Mouse (Mus musculus): ENCODE results near the gene Dnah11. TPM values are rescaled to one million over a fixed set of nuclear protein-coding genes. Genes with fewer than 3 reads are reported as not detected.

Dnah11 gene
- total RNA-seq, 2 experiments from 2014 or later, result 1.9 to 2.1 TPM

DNA sequence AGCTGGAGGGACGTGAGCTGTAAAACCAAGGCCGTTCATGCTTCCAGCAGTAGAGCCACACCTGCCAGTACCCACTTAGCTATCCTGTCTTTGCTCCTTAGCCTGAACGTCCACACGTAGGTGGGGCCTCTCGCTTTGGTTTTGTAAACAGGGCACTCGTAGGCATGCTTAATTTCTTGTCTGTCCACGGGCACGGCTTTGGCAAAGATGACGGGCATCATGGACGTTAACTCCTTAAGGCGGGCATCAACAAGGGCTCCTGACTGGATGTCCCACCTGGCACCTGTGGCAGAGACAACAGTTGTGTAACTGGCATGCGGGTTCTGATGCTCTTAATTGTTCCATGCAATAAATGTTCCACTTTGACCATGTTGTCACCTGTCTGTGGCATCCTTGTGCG is 320.5 kb downstream of the Dnah11 start:
- DNase-seq (ENCODE audit: extremely low spot score in 1 of 2, low spot score in 1 of 2), result no peak

DNA sequence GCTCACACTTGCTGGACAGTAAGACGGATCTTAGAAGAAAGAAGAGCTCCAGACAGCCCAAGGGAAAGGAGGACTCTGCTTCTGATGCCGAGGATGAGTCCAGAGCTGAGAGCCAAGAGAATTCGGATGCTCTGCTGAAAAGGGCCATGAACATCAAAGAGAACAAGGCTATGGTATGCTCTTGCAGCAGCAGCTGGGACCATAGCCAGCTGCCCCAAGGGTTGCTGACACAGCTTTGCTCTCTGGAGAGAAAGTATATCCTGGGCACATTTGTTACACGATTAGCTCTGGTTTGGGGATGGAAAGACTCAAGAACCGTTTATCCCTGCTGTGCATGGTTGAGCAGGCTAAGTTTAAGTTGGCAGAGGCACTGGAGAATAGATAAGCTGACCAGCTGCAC is 326.6 kb downstream of the Dnah11 start:
- no peak for DNase-seq (ENCODE audit: extremely low spot score in 1 of 2, low spot score in 1 of 2)

DNA sequence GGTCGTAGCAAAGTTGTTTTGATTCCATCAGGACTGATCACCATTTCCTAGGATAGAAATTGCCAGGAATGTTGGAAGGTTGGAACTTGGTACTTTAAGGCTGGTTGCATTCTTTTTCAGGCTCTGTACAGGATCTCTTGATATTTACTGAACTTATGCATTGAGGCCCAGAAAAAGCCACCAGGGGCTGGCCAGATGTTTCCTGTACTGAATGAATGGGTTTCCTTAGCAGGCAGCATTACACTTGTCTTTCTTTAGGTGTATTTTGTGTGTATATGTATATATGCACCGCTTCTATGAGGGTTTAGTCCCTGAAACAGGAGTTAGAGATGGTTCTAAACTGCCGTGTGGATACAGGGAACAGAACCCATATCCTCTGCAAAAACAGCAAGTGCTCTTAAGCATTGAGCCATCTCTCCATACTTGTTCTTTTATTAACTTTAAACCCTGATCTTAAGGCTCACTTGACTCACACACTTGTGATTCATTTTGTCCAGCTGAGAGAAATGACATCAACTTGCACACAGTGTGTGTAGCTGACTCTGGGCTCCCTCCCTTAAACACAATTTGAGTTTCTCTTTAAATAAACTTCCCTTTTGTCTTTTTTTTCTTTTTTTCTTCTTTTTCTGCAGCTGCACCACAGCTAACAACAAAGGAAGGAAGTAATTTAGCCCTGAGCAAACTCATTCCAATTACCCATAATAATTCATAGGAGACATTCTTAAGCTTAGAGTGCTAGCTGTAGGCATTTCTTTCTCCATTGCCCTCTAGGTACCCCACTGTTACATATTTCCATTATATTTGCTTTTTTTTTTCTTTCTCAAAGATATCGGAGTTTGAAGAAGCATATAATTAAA is 330.9 kb downstream of the Dnah11 start:
- DNase-seq (ENCODE audit: extremely low spot score in 1 of 2, low spot score in 1 of 2), result no peak

DNA sequence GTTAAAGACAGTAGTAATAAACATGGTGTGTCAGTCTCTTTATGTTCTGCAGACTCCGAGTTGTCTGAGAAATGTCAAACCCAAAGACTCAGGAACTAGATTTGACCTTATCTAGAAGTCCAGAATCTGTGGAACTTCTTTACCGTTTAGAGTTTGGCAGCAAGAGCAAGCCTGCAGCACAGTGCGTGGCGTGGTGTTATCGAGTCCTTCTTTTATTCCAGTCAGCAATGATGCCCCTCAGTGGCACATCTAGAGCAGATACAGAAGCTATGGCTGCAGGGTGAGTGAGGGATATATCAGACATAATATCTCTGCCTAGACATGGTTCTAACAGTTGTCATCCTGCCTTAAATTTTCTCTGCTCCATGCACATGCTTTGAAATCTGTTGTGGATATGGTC is 336.2 kb downstream of the Dnah11 start:
- no peak for DNase-seq (ENCODE audit: extremely low spot score in 1 of 2, low spot score in 1 of 2)

DNA sequence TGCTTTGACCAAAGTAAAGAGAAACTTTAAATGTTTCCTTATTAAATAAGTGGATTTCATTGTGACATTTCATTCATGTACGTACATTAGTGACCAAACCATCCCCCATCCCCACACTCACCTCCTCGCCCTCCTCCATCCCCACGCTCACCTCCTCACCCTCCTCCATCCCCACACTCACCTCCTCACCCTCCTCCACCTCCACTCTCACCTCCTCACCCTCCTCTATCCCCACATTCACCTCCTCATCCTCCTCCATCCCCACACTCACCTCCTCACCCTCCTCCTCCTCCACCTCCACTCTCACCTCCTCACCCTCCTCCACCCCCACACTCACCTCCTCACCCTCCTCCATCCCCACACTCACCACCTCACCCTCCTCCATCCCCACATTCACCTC is 337.6 kb downstream of the Dnah11 start:
- DNase-seq (ENCODE audit: extremely low spot score in 1 of 2, low spot score in 1 of 2), result no peak

DNA sequence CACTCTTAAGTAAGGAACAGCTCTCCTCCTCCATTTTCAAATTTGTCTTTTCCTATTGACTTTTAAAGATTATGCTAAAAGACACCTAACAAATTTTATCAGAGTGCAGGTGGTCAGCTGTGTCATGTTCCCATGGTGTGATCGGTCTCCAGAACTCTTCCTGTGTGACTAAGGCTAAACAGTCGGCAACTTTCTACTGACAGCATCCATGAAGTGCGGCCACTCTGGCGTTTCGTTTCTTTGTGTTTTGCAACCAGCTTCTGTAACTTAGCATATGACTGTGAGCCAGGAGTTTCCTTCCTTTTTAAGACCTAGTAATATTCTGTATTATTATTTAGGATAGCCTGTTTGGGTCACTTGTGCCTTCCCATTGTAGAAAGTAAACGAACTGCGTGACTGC is 338.0 kb downstream of the Dnah11 start:
- DNase-seq (ENCODE audit: extremely low spot score in 1 of 2, low spot score in 1 of 2), result no peak

DNA sequence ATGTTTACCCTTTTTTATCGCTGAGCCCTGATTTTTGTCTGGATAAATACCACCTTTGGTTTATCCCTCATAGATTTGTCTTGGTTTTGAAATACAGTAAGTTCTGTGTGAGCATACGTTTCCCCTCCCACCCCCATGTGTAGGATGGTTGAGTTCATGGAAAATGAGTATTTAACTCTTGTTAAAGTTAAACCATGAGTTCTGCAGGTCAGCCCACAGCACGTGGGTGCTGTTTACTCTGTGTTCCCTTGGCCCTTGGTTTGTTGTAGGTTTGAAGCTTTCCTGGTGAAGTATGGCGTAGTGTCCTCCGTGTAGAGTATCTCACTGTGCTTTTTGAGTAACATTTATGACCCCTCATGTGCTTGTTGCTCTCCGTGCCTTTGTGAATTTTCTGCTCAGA is 341.0 kb downstream of the Dnah11 start:
- DNase-seq (ENCODE audit: extremely low spot score in 1 of 2, low spot score in 1 of 2), result no peak

DNA sequence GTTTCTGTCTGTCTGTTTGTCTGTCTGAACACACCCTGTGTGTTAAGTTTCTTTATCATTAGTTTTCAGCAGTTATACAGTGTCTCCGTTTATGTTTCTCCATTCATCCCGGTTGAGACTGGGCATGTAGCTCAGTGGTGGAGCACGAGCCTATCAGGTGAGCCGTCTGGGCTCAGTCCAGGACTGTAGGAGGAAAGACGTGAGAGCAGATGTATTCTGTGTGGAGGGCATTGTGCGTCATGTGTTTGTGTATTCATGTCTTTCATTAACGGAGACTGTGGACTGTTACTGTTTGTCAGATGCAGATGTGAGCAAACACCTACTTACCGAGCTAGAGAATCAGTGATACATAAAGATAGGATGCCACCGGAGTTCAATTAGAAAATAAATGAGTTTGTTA is 341.8 kb downstream of the Dnah11 start:
- DNase-seq (ENCODE audit: extremely low spot score in 1 of 2, low spot score in 1 of 2), result no peak

DNA sequence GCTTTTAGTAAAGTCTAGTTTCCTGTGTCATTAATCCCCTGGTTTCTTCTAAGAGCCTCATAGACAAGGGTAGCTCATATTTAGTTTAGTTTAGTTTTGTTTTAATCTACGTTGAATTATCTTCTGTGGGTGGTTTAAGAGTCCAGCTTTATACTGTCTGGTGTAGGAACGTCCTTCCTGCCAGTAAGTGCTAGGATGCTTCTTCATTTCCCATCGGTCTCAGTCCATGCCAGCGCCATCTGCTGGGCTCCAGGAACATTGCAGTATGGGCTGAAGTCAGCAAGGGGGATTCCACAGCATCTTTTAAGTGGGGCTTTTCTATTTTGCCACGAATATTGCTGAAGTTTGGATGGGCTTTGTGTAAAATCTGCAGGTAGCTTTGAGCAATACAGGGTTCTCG is 345.5 kb downstream of the Dnah11 start:
- DNase-seq (ENCODE audit: extremely low spot score in 1 of 2, low spot score in 1 of 2), result peak; percentile 45 to 66

DNA sequence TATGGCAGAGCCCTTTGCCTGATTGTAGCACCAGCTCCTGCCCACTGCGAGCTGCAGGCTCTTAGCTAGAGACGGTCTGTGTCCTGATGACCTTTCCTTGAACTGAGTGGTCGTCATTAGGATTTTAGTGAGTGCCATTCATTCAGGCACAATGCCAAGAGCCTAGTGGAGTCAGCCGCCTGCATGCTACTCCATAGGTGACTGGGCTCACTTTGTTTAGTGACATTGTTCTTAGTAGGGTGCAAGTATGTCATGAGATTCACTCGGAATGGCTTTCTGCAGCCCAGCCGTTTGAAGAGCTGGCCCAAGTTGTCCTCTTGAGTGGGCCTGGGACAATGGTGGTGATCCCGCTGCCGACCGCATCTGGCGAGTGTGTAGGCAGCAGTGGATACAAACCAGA is 348.4 kb downstream of the Dnah11 start:
- no peak for DNase-seq (ENCODE audit: extremely low spot score in 1 of 2, low spot score in 1 of 2)

DNA sequence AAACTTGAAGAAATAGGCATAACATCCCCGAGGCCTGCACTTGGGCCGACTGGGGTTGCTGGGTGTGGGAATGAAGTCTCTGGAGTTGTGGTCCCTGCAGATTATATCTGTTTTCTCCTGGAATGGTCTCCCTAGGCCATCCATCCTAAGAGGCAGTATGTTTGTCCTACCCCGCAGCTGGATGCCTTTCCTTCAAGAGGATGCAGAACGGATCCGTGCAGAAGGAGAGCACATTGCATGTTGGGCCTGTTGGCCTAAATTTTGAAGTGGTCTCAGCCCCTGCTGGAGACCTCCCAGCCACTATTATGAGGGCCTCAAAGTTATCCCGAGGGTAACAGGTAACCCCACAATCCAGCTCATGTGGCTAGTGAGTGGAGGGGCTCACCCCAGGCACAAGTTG is 350.2 kb downstream of the Dnah11 start:
- DNase-seq (ENCODE audit: extremely low spot score in 1 of 2, low spot score in 1 of 2), result no peak

DNA sequence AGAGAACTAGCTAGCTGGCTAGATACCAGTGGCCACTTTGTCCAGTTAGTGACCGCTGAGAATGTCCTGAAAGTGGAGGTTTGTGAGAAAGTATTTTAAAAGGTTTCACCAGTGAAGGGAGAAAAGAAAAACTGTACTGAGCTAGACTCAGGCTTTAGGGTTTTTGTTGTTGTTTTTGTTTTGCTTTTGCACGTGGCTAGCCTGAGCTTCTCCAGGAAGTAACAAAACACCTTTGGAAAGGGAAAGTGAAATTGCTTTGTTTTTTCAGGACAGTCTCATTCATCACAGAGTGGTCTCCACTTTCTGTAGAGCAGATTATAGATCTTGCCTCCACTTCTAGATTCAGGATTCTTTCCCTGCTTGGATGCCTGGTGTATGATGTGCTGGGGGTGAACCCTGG is 353.9 kb downstream of the Dnah11 start:
- DNase-seq (ENCODE audit: extremely low spot score in 1 of 2, low spot score in 1 of 2), result no peak

DNA sequence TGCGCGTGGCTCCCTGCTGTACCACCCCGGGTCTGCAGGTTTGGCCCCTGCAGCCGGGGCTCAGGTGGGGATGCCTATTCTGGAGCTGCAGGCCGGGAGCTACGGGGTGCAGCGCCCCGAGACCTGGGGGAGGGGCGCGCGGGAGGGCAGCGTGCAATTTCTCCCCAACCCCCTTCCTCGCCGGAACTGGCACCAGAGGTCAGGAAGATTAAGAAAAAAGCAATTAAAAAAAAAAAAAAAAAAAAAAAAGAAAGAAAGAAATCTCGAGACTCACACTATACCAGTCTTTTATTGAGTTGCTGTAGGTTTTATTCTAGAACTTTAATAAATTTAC is 354.8 kb downstream of the Dnah11 start:
- no peak for DNase-seq (ENCODE audit: extremely low spot score in 1 of 2, low spot score in 1 of 2)

DNA sequence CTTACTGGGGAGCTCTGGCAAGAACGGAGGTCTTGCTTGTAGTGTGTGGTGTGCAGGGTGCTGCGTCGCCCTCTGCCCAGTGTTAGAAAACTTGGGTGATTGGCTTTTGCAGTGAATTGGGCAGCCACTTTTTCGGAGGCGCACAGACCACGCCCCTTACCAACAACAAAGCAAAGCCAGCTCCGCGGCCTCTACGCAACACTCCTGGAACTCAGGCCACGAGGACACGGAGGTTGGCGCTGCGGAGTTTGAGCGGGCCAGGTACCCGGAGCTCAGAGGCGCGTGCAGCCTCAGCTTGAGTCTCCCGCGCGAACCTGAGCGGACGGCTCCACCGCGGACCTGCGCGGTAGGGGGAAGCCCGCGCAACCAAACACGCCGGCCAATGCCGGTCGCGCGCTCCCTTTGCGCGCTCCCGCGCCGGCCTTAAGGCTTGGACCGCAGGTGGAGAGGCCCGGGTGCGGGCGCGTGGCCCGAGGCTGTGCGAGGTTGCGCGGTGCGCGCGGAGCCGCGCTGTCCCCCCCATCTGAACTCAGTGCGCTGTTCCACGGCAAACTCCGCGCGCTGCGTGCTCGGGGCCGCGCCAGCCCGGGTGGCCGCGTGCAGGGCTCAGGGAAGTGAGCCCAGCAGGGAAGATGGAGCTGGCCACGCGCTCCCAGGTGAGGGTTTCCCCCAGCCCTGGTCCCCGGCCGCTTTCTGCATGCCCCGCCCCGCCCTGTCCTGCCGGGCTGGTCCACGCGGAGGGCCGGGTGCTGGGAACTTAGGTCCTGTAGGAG is 355.4 kb downstream of the Dnah11 start:
- peak; percentile 41 to 57 for DNase-seq (ENCODE audit: extremely low spot score in 1 of 2, low spot score in 1 of 2)

DNA sequence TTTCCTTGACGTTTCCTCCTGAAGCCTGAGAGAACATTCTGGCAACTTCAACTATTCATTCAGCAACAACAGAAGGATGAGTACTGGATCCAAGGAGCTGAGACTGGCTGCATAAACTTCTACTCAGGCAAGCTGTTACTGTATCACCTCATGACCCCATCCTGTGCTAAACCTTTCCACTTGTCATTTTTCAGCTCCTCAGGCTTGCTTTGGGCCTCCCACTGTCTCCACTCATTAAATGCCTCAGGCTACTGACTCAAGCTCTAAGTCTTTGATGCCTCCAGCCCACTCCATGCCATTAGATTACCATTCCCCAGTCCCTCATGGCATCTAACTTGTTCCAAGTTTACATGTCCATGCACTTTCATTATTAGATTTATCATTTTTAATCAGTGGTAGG is 356.2 kb downstream of the Dnah11 start:
- DNase-seq (ENCODE audit: extremely low spot score in 1 of 2, low spot score in 1 of 2), result no peak

DNA sequence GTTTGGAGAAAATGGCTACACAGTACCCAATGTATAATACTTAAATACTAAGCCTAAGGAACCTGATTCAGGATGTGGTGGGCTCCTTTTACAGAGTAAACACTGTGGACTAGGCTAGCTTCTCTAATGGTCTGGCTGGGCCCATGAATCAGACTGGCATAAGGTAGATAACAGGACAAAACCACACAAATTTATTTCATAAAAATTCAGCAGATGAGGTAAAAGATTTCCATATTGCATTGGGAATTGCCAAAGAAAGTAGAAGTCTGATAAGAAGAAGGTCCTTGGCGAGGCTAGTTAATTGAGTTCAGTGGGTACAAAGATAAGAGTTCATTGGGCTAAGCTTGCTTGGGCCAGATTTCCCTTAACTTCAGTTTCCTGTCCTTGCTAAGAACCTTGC is 358.1 kb downstream of the Dnah11 start:
- no peak for DNase-seq (ENCODE audit: extremely low spot score in 1 of 2, low spot score in 1 of 2)

DNA sequence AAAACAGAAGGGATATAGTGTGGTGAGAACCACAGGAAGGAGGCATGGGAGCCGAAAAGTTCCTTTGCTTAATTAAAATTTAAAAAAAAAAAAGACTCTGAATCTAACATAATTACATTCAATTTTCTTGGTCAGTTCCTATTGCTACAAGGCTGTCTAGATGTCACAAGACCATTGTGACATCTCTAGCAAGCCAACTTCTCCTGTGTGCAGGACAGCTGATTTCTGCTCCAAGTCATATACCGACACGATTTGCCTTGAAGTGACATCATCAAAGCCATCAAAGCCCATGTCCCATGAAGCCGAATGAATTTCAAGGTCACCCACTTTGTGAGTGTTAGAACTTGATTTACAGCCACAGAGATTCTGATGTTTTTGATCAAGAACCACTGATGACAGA is 361.5 kb downstream of the Dnah11 start:
- no peak for DNase-seq (ENCODE audit: extremely low spot score in 1 of 2, low spot score in 1 of 2)

DNA sequence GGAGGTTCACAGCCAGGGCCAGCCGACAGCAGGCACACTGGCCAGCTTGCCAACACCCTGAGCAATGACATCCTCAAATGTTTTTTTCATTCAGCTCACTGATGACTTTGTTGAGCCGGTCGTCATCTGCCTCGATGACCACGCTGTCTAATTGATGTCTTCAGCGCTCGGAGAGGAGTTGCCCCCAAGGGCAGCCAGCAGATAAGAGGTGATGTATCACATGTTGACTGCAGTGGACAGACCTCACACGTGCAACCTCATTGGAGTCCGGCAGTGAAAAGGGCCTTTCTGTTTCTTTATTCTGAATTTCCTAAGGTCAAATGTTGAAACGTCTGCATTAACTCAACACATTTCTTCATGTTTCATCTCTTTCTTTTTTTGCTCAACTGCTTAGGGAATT is 363.5 kb downstream of the Dnah11 start:
- no peak for DNase-seq (ENCODE audit: extremely low spot score in 1 of 2, low spot score in 1 of 2)

DNA sequence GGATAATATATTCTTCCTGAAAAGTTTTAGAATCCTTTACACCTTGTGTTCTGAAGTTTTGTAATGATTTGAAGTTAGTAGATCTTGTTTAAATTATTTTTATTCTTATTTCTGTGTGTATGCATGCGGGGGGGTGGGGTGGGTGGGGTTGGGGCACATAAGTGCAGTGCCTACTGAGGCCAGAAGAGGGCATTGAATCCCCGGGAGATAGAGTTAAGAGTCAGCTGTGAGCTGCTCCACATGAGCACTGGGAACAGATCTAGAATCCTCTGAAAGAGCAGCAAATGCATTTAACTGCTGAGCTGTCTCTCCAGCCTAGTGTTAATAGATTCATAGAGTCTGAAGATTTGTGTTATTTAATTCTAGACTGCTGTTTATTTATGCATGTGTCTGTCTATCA is 364.2 kb downstream of the Dnah11 start:
- no peak for DNase-seq (ENCODE audit: extremely low spot score in 1 of 2, low spot score in 1 of 2)

DNA sequence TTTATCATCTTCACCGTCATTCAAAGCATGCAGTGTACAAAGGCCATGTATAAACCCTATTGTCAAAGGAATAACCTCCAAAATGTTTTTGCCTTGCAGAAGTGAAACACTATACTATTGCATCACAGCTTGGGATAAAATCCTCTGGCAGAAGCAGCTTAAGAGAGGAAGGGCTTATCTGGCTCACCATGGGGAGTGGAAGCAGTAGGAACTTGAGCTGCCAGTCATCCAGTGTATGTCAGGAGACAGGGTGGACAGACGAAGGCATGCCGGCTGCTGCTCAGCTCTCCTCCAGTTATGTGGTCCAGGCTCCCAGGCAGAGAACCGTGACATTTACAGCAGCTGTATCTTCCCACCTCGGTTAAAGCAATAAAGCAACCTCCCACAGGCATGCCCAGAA is 366.7 kb downstream of the Dnah11 start:
- DNase-seq (ENCODE audit: extremely low spot score in 1 of 2, low spot score in 1 of 2), result no peak

DNA sequence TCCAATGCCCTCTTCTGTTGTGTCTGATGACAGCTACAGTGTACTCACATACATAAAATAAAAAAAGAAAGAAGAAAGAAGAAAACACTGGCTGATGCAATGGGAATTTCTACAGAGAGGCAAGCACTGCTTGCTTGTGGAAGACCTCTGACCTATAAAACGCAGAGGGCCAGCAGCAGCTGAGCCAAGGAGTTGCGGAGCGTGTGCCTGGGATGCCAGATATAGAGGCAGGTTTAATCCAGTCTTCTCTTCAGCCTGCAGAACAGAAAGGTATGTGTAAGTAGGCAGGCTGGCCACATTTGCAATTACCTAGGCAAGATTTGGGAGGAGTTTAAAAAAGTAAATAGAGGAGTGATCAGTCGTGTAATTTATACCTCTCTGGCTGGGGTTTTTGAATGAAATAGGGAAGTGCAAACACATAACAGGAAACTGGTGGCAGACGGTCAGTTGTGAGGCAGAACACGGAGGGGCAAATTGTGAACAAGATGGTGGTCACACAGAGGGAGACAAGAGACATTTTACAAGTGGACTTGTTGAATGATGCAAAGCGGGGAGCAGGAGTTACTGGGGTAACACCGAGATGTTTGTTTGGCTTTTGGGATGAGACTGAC is 367.4 kb downstream of the Dnah11 start:
- no peak for DNase-seq (ENCODE audit: extremely low spot score in 1 of 2, low spot score in 1 of 2)

DNA sequence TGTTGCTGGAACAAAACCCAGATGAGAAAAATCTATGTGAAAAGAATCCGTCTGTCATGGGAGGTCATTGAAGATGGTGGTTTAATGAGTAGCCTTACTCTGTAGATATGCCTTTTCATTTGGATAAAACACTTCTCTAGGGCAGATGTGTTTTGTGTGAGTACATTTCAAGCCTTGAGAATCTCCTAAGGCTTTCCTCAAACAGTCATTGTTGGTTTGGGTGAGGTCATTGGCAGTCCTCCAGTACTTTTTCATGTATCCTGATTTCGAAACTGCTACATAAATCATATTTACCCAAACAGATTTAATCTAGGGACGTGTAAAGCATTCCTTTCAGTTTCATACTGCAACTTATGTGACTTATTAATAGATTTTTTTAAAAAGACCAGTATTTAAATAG is 370.5 kb downstream of the Dnah11 start:
- DNase-seq (ENCODE audit: extremely low spot score in 1 of 2, low spot score in 1 of 2), result no peak

Data from layer of hippocampus, postnatal 25 days (tissue).